ENCODE assay signal across 10 mouse cellular contexts in genomic region chr7:44536590-44536968, GRCm38 (mm10). TPM values are rescaled to one million over a fixed set of nuclear protein-coding genes. Genes with fewer than 3 reads are reported as not detected.
A peak's percentile ranks its signal among the peaks of the same experiment; 100 is the strongest.
DNase-seq lines count a peak whose midpoint lies in the region; ATAC-seq and TF ChIP-seq lines count a peak whose summit lies in the region.
"Had no signal": no experiment of that assay in that cellular context is flagged by ENCODE, and none has a peak within 500 bp of the region (broad histone marks: within the 10 kb centered on the region; RNA-seq: fewer than 3 reads in every experiment).

No protein-coding gene starts in this region.

- peaks cover 78% of the 10 kb centered on the region for H3K36me3 ChIP-seq in kidney, embryonic 16.5 days (ENCODE audit: insufficient read depth, low read length)

- no peak for ATAC-seq in kidney, embryonic 16.5 days (ENCODE audit: low FRiP score, low TSS enrichment)

- H3K4me2 ChIP-seq in kidney, embryonic 16.5 days (replicated peaks; ENCODE audit: low read depth, low read length) = no peak overlapping the region
- H3K4me2 ChIP-seq: liver, embryonic 15.5 days had no signal

- no peaks in the 10 kb centered on the region for H3K27me3 ChIP-seq in kidney, embryonic 16.5 days (ENCODE audit: insufficient read depth, low read length)
- H3K27me3 ChIP-seq: liver, embryonic 15.5 days had no signal

- no peak overlapping the region for H3K27ac ChIP-seq in kidney, embryonic 16.5 days (ENCODE audit: low read length)
- H3K27ac ChIP-seq in bone marrow, adult 2 months (ENCODE audit: control insufficient read depth, insufficient read depth, low read depth, low read length, poor library complexity) = peak overlapping the region; percentile 57
- H3K27ac ChIP-seq: liver, embryonic 15.5 days had no signal

- no peaks in the 10 kb centered on the region for H3K4me1 ChIP-seq in kidney, embryonic 16.5 days (ENCODE audit: insufficient read depth, low read length)
- peaks cover 3% of the 10 kb centered on the region for H3K4me1 ChIP-seq in bone marrow, adult 2 months (ENCODE audit: control insufficient read depth, insufficient read depth, low read length)

- TF ChIP-seq POLR2A in bone marrow, adult 2 months (IDR thresholded peaks at IDR 0.05; ENCODE audit: borderline replicate concordance, control insufficient read depth, low read depth, low read length) = no peak

- WGBS in kidney, embryonic 16.5 days = 87% methylated on average over 6 of the region's 6 CpGs
- WGBS in bone marrow, adult 2 months = 82% methylated on average over 6 of the region's 6 CpGs

- H3K4me3 ChIP-seq in kidney, embryonic 16.5 days (ENCODE audit: low read length) = no peak overlapping the region
- H3K4me3 ChIP-seq in bone marrow, adult 2 months (replicated peaks; ENCODE audit: control insufficient read depth, low read depth, low read length) = no peak overlapping the region
- H3K4me3 ChIP-seq: liver, embryonic 15.5 days had no signal

- H3K9me3 ChIP-seq in kidney, embryonic 16.5 days (ENCODE audit: low read length) = no peaks in the 10 kb centered on the region
- H3K9me3 ChIP-seq: liver, embryonic 15.5 days had no signal

- H3K9ac ChIP-seq in kidney, embryonic 16.5 days (replicated peaks; ENCODE audit: low read length) = no peak overlapping the region
- H3K9ac ChIP-seq: liver, embryonic 15.5 days had no signal

- peak; percentile 55 for DNase-seq in kidney, adult 18-20 months
- peak; percentile 86 for DNase-seq in cerebellum, adult 9-10 months
- DNase-seq in lung, adult 18-20 months = peak; percentile 76 to 85
- no peak for DNase-seq in layer of hippocampus, postnatal 14 days (ENCODE audit: low spot score in 2 of 2)
- DNase-seq in adrenal gland, postnatal 4 days (ENCODE audit: low spot score in 2 of 2) = no peak
- DNase-seq in retina, embryonic 14.5 days (ENCODE audit: low spot score) = no peak
- DNase-seq: gastrocnemius, postnatal 10 days had no signal

- TF ChIP-seq CTCF in bone marrow, adult 2 months (IDR thresholded peaks at IDR 0.05; ENCODE audit: control insufficient read depth, insufficient read depth, low read length) = no peak

RNA-seq across cellular contexts. Expression of gene Spib, which starts 4.7 kb away (rescaled TPM):
- 0.10 and 0.11 TPM in 2 replicates for polyA plus RNA-seq in kidney, embryonic 16.5 days (2015; fragmentation: Nextera tagmentation; extraction: Ambion mirVana)
- polyA plus RNA-seq in bone marrow, adult 2 months (2011; ENCODE audit: insufficient read depth, insufficient read length, low replicate concordance, missing spikeins) = 25.0 and 55.6 TPM in 2 replicates
- not detected for total RNA-seq in layer of hippocampus, postnatal 14 days (2021)
- 1 to 10 TPM in 1 of 2 experiments, under 1 TPM in 1; 0.84 to 2.9 TPM for total RNA-seq in adrenal gland, postnatal 4 days (2021)

RNA-seq across cellular contexts. Expression of gene Pold1, which starts 12.1 kb away (rescaled TPM):
- polyA plus RNA-seq in kidney, embryonic 16.5 days (2015; fragmentation: Nextera tagmentation; extraction: Ambion mirVana) = 105 and 107 TPM in 2 replicates
- 147 and 216 TPM in 2 replicates for polyA plus RNA-seq in bone marrow, adult 2 months (2011; ENCODE audit: insufficient read depth, insufficient read length, low replicate concordance, missing spikeins)
- 1 to 10 TPM; 5.8 to 8.8 TPM for total RNA-seq in layer of hippocampus, postnatal 14 days (2021)
- total RNA-seq in adrenal gland, postnatal 4 days (2021) = 10 to 100 TPM; 41.4 to 49.3 TPM

RNA-seq across cellular contexts. Expression of gene Mybpc2, which starts 12.1 kb away (rescaled TPM):
- polyA plus RNA-seq in kidney, embryonic 16.5 days (2015; fragmentation: Nextera tagmentation; extraction: Ambion mirVana) = 0.12 and 0.14 TPM in 2 replicates
- polyA plus RNA-seq in bone marrow, adult 2 months (2011; ENCODE audit: insufficient read depth, insufficient read length, low replicate concordance, missing spikeins) = 1.5 and 5.4 TPM in 2 replicates
- under 1 TPM in 1 of 2 experiments, not detected in 1; 0.10 TPM for total RNA-seq in layer of hippocampus, postnatal 14 days (2021)
- 1 to 10 TPM; 6.6 to 9.9 TPM for total RNA-seq in adrenal gland, postnatal 4 days (2021)

RNA-seq across cellular contexts. Expression of gene Nr1h2, which starts 17.2 kb away (rescaled TPM):
- polyA plus RNA-seq in kidney, embryonic 16.5 days (2015; fragmentation: Nextera tagmentation; extraction: Ambion mirVana) = 93.1 and 94.3 TPM in 2 replicates
- polyA plus RNA-seq in bone marrow, adult 2 months (2011; ENCODE audit: insufficient read depth, insufficient read length, low replicate concordance, missing spikeins) = 87.8 and 123 TPM in 2 replicates
- total RNA-seq in layer of hippocampus, postnatal 14 days (2021) = 10 to 100 TPM; 58.7 to 63.2 TPM
- total RNA-seq in adrenal gland, postnatal 4 days (2021) = 100 to 1,000 TPM; 128 to 129 TPM

RNA-seq across cellular contexts. Expression of gene Napsa, which starts 35.6 kb away (rescaled TPM):
- 70.0 and 83.8 TPM in 2 replicates for polyA plus RNA-seq in kidney, embryonic 16.5 days (2015; fragmentation: Nextera tagmentation; extraction: Ambion mirVana)
- 21.1 and 49.7 TPM in 2 replicates for polyA plus RNA-seq in bone marrow, adult 2 months (2011; ENCODE audit: insufficient read depth, insufficient read length, low replicate concordance, missing spikeins)
- total RNA-seq in layer of hippocampus, postnatal 14 days (2021) = under 1 TPM in 1 of 2 experiments, not detected in 1; 0.30 TPM
- 10 to 100 TPM in 1 of 2 experiments, 1 to 10 TPM in 1; 2.5 to 18.3 TPM for total RNA-seq in adrenal gland, postnatal 4 days (2021)

Comparison
In these comparisons a context has a peak if more than half of its experiments do, and no peak if none do; other contexts are left out.
1. DNase-seq: peak in kidney, adult 18-20 months (single experiment), cerebellum, adult 9-10 months (single experiment) and lung, adult 18-20 months (2 of 2); none in layer of hippocampus, postnatal 14 days (0 of 2), adrenal gland, postnatal 4 days (0 of 2) and retina, embryonic 14.5 days (single experiment).
2. RNA of gene Pold1, which starts 12.1 kb away (total RNA-seq): 41.4 to 49.3 TPM in adrenal gland, postnatal 4 days; 5.8 to 8.8 TPM in layer of hippocampus, postnatal 14 days; every median in the first group is over 4 times any median in the second.
3. RNA of gene Mybpc2, which starts 12.1 kb away (total RNA-seq): 6.6 to 9.9 TPM in adrenal gland, postnatal 4 days; 0.10 TPM in layer of hippocampus, postnatal 14 days; every median in the first group is over 4 times any median in the second.